Mouse (Mus musculus) liver, embryonic 13.5 days (tissue): ENCODE data around the gene Krt88. TPM values are rescaled to one million over a fixed set of nuclear protein-coding genes. Genes with fewer than 3 reads are reported as not detected.

Experiments
- ATAC-seq: fragments of 200-750 bp; cut with Nextera tagmentation; 2 replicates; pipeline ENCODE4 v1.8.0; 2017; ENCODE audit warnings: low read depth, mild to moderate bottlenecking, moderate number of reproducible peaks, moderate library complexity
- DNase-seq: peaks from one replicate; pipeline ENCODE4 v3.0.0; 2022
- H3K27ac ChIP-seq: fragments of 300-500 bp; sonication (generic); 2 replicates; pipeline ENCODE4 v1.5.1; 2015; ENCODE audit warnings: moderate library complexity, mild to moderate bottlenecking, inconsistent platforms
- H3K27me3 ChIP-seq: fragments of 300-500 bp; sonication (generic); 2 replicates; pipeline ENCODE4 v1.6.1; 2015; ENCODE audit warnings: mild to moderate bottlenecking, inconsistent platforms
- H3K36me3 ChIP-seq: fragments of 300-500 bp; sonication (generic); 2 replicates; pipeline ENCODE4 v1.6.1; 2015; ENCODE audit warnings: mild to moderate bottlenecking, inconsistent platforms
- H3K4me1 ChIP-seq: fragments of 300-500 bp; sonication (generic); replicated peaks from 2 replicates; pipeline ENCODE4 v1.6.1; 2015; ENCODE audit warnings: inconsistent platforms
- H3K4me2 ChIP-seq: fragments of 300-500 bp; sonication (generic); 2 replicates; pipeline ENCODE4 v1.6.1; 2015; ENCODE audit warnings: inconsistent platforms, mild to moderate bottlenecking, moderate library complexity
- H3K4me3 ChIP-seq: fragments of 300-500 bp; sonication (generic); replicated peaks from 2 replicates; pipeline ENCODE4 v1.5.1; 2015; ENCODE audit warnings: mild to moderate bottlenecking, inconsistent platforms
- H3K9ac ChIP-seq: fragments of 300-500 bp; sonication (generic); 2 replicates; pipeline ENCODE4 v1.6.1; 2015; ENCODE audit warnings: mild to moderate bottlenecking, inconsistent platforms
- H3K9me3 ChIP-seq: fragments of 300-500 bp; sonication (generic); replicated peaks from 2 replicates; pipeline ENCODE4 v1.6.1; 2016; ENCODE audit warnings: inconsistent platforms
- WGBS: fragments of 180-500 bp; shearing (Covaris S2); methylation state at CpG from one replicate; pipeline ENCODE4 v1.1.7; 2015; ENCODE audit not compliant: insufficient replicate concordance; 5-methylcytosine and 5-hydroxymethylcytosine counted together
- polyA plus RNA-seq: library from polyadenylated mRNA; unstranded; fragments of >200 nt; fragmentation: Nextera tagmentation; extraction: Ambion mirVana; gene quantifications from 2 replicates; pipeline ENCODE4 v1.2.1, GENCODE M21; 2015

Krt88 gene
- polyA plus RNA-seq = not detected in 2 replicates

DNA sequence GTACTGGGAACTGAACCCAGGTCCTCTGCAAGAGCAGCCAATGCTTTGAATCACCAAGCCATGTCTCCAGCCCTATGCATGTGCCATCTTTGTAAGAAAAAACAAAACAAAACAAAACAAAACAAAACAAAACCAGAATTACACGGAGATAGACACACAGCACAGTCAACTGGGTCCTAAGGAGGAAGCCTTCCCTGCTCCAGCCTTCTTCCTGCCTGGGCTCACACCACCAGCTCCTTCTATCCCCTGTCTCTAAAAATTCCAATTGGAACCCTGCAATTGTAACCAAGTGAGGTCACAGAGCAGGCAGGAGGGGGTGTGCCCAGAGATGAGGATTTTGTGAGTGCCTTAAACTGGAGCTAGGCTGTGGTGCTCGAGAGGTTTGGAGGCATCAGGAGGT, at the start of gene Krt88:
TSS of gene Krt88 (plus strand) at position 301 of the 400 bp plus-strand sequence.
- no peaks in the 10 kb centered on the region for H3K4me1 ChIP-seq
- DNase-seq = no peak
- H3K27me3 ChIP-seq = no peaks in the 10 kb centered on the region
- no peak within 1 kb of the TSS for H3K9ac ChIP-seq
- no peaks in the 10 kb centered on the region for H3K9me3 ChIP-seq
- no peak within 1 kb of the TSS for H3K4me2 ChIP-seq
- no peak within 1 kb of the TSS for H3K4me3 ChIP-seq
- no peak within 1 kb of the TSS for H3K27ac ChIP-seq
- H3K36me3 ChIP-seq = no peaks in the 10 kb centered on the region
- no peak for ATAC-seq
- 51% methylated on average over 2 of the region's 2 CpGs for WGBS

DNA sequence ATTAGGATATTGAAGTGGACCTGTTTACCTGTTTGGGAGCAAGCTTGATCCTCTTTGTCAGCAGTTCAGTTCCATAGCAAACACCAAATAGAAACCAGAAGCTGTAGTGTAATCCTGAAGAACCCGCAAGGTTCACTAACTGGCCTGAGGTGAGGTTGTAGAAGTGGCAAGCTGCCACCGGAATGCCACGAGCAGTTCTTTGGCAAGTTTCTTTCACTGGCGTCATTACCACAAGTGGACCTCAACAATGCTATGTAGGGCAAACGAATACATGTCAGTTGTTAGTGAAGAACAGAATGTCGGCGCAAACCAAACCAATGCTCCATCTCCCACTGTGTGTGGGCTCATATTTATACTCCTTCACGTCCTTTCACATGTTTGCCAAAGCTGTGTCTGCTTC, 49.3 kb upstream of the Krt88 start:
- Histone ChIP-seq H3K27ac (no peak overlapping the region), H3K4me3 (no peak overlapping the region), H3K4me2 (no peak overlapping the region), H3K27me3 (no peaks in the 10 kb centered on the region), H3K9me3 (no peaks in the 10 kb centered on the region), H3K4me1 (no peaks in the 10 kb centered on the region), H3K36me3 (no peaks in the 10 kb centered on the region), H3K9ac (no peak overlapping the region)
- ATAC-seq = no peak
- WGBS = 67% methylated on average over 8 of the region's 8 CpGs
- DNase-seq = no peak

DNA sequence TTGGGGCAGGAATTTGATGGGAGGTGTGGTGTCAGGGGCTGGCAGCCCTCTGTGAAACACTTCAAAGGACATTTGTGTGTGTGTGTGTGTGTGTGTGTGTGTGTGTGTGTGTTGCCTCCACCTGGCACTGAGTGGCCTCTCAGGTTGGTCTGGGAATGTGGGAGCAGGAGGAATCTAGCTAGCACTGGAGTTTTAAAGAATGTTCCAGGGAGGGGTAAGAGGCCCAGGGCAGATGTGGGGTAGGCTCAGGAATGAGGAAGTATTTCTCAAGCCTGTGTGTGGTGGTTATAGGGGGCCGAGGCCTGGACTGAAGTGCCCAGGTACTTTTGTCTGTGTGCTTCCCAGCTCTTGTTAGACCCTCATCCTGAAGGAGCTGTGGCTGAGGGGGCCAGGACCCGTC, 36.8 kb upstream of the Krt88 start, which contains the start of gene Krt7:
TSS of gene Krt7 (plus strand) at position 269 of the 400 bp plus-strand sequence.
- Histone ChIP-seq H3K4me2 (no peak within 1 kb of the TSS), H3K27me3 (peaks cover 24% of the 10 kb centered on the region), H3K36me3 (no peaks in the 10 kb centered on the region), H3K4me1 (no peaks in the 10 kb centered on the region), H3K9ac (no peak within 1 kb of the TSS), H3K9me3 (no peaks in the 10 kb centered on the region), H3K4me3 (no peak within 1 kb of the TSS), H3K27ac (no peak within 1 kb of the TSS)
- ATAC-seq (no peak), DNase-seq (no peak)
- WGBS = 16% methylated on average over 2 of the region's 2 CpGs

DNA sequence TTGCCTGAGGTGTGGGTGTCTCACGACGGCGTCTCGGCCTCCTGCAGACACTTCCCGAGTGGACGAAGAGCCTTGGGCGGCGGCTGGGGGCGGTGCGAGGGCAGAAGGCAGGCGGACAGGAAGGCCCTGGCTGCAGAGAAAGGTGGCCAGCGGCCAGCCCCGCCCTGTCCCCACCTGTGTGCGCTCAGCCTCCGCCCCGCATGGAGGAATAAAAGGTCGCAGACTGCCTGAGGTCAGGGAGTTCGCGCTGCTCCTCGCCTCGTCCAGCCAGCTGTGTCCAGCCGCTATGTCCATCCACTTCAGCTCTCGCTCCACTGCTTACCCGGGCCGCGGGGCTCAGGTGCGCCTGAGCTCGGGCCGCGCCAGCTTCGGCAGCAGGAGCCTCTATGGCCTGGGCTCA, 35.4 kb upstream of the Krt88 start:
- ATAC-seq (no peak), DNase-seq (no peak)
- no peak overlapping the region for H3K4me2 ChIP-seq
- H3K27me3 ChIP-seq = peaks cover 24% of the 10 kb centered on the region
- 32% methylated on average over 31 of the region's 31 CpGs for WGBS
- H3K9me3 ChIP-seq = no peaks in the 10 kb centered on the region
- no peak overlapping the region for H3K4me3 ChIP-seq
- H3K4me1 ChIP-seq = no peaks in the 10 kb centered on the region
- no peaks in the 10 kb centered on the region for H3K36me3 ChIP-seq
- H3K9ac ChIP-seq = no peak overlapping the region
- H3K27ac ChIP-seq = no peak overlapping the region

DNA sequence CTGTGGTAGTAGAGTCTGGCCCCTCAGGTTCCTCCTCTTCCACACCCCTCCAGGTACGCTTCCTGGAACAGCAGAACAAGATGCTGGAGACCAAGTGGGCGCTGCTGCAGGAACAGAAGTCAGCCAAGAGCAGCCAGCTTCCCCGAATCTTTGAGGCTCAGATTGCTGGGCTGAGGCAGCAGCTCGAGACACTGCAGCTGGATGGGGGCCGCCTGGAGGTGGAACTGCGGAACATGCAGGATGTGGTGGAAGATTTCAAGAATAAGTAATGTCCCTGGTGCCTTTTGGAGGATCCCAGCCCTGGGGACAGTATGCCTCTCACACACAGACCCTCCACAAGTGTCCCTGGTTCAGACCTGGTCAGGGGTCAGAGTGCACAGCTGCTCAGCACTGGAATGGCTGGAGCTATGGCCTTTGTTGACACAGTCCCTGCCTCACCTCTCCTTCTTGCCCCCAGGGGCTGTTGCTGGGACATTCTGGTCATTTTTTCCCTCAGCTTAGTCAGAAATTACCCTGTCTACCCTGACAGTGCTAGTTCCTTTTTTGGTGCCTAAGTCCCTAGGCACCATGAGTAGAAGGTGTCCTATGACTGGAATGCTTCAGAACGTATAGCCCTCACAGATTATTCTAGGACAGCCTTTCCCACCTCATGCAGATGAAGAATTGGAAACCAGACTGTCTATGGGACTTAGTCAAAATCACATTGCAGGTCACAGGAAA, 33.5 kb upstream of the Krt88 start:
- no peaks in the 10 kb centered on the region for H3K4me1 ChIP-seq
- H3K4me3 ChIP-seq = no peak overlapping the region
- no peak overlapping the region for H3K9ac ChIP-seq
- H3K27ac ChIP-seq = no peak overlapping the region
- DNase-seq = no peak
- no peaks in the 10 kb centered on the region for H3K9me3 ChIP-seq
- H3K27me3 ChIP-seq = peaks cover 24% of the 10 kb centered on the region
- no peak for ATAC-seq
- no peaks in the 10 kb centered on the region for H3K36me3 ChIP-seq
- WGBS = 25% methylated on average over 7 of the region's 7 CpGs
- no peak overlapping the region for H3K4me2 ChIP-seq

DNA sequence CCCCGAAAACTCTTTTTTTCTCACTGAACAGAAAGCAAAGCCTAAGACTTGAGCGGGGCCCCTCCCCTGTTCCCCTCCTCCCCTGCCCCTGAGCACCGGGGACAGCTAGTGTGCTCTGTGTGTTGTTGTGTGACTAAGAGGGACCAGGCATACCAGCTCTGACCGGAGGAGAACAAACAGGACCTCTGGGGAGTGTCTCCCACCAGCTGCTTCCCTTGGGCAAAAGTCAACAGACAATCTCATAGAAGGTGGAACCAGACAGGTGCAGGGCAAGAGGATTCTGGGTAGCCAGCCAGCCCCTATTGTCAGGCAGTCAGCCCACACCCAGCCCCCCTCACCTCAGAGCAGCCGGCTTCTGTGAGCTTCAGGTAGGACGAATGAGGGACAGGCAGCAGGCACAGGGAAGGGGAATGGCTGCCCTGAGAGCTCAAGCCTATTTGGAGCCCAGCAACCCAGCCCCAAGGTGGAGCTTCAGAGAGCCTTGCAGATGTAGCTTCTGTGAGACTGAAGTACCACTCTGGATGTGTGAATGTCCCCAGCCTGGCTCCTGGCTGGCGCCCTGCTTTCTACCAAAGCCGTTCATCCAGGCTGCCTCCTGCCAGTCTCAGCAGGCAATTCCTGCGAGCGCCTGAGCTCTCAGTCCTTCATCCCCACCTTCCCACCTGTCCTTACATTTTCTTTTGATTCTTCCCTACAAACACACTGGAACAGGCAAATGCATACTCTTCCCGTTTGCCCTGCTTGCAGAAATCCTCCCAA, 32.6 kb upstream of the Krt88 start:
- Histone ChIP-seq H3K9me3 (no peaks in the 10 kb centered on the region), H3K9ac (no peak overlapping the region), H3K4me3 (no peak overlapping the region), H3K36me3 (no peaks in the 10 kb centered on the region), H3K4me1 (no peaks in the 10 kb centered on the region), H3K27ac (no peak overlapping the region), H3K27me3 (peaks cover 24% of the 10 kb centered on the region), H3K4me2 (no peak overlapping the region)
- ATAC-seq (no peak), DNase-seq (no peak)
- WGBS = 49% methylated on average over 11 of the region's 11 CpGs

DNA sequence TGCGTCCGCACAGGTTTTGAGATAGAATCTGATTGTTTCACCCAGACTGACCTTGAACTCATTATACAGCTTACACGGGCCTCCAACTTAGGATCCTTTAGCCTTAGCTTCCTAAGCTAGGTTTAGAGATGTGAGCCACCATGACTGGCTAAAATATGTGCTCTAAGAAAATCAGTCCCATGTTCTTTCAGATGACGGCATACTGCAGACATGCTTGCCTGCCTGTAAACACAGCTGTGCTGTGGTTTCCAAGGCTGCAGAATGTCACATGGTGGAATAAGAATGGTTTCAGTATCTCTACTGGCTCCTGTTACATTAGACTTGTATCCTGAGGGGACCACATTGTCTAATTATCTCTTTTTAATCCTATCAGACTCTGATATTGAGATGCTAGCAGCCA, 28.6 kb upstream of the Krt88 start:
- no peak overlapping the region for H3K27ac ChIP-seq
- H3K27me3 ChIP-seq = no peaks in the 10 kb centered on the region
- no peaks in the 10 kb centered on the region for H3K4me1 ChIP-seq
- no peak overlapping the region for H3K9ac ChIP-seq
- DNase-seq (no peak), ATAC-seq (no peak)
- no peak overlapping the region for H3K4me3 ChIP-seq
- WGBS = 67% methylated on average over 4 of the region's 4 CpGs
- no peaks in the 10 kb centered on the region for H3K9me3 ChIP-seq
- no peak overlapping the region for H3K4me2 ChIP-seq
- no peaks in the 10 kb centered on the region for H3K36me3 ChIP-seq

DNA sequence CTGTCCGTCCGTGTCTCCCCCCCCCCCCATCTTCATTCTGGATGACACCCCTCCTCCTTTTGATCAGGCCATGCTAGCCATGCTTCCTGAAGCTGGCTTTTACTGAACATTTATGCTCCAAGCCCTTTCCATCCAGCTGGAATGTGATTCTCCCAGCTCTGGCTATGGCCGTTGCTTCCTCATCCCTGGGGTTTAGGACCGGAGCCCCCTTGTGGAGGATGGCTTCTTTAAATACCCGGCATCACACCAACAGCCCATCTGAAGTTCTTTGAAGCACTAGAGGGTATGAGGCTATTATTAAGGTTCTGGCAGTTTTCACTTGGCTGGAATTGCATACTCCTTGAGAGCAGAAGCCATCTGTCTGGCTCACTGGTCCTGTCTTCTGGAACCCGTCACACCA, 26.6 kb upstream of the Krt88 start:
- H3K4me3 ChIP-seq = no peak overlapping the region
- DNase-seq (no peak), ATAC-seq (no peak)
- H3K36me3 ChIP-seq = no peaks in the 10 kb centered on the region
- no peaks in the 10 kb centered on the region for H3K4me1 ChIP-seq
- H3K27me3 ChIP-seq = no peaks in the 10 kb centered on the region
- H3K4me2 ChIP-seq = no peak overlapping the region
- H3K9me3 ChIP-seq = no peaks in the 10 kb centered on the region
- H3K27ac ChIP-seq = no peak overlapping the region
- H3K9ac ChIP-seq = no peak overlapping the region
- WGBS = 51% methylated on average over 6 of the region's 6 CpGs

DNA sequence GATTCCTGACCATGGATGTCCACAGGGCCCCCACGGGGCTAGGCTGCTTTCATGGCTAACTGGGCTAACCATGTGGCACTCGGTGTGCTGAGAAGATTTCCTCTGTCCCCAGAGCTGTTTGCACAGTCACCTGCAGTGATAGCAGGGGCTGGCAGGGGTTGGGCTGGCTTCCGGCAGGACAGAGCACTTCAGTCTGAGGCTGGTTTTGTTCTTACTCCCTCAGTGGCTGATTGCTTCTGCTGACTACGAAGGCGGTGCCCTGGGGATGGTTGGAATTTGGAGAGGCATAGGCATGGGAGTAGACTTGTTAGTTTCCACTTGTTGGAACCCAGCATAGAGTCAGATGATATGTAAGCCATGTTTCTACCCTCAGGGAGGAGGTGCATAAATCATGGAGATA, 22.6 kb upstream of the Krt88 start:
- H3K4me2 ChIP-seq = no peak overlapping the region
- H3K4me3 ChIP-seq = no peak overlapping the region
- H3K9ac ChIP-seq = no peak overlapping the region
- 0 out of 2 replicates have a peak, but pooled peaks cover 3% of the 10 kb centered on the region for H3K27me3 ChIP-seq
- H3K4me1 ChIP-seq = no peaks in the 10 kb centered on the region
- no peaks in the 10 kb centered on the region for H3K36me3 ChIP-seq
- H3K27ac ChIP-seq = no peak overlapping the region
- WGBS = 19% methylated on average over 5 of the region's 5 CpGs
- DNase-seq = no peak
- H3K9me3 ChIP-seq = no peaks in the 10 kb centered on the region
- ATAC-seq = no peak

DNA sequence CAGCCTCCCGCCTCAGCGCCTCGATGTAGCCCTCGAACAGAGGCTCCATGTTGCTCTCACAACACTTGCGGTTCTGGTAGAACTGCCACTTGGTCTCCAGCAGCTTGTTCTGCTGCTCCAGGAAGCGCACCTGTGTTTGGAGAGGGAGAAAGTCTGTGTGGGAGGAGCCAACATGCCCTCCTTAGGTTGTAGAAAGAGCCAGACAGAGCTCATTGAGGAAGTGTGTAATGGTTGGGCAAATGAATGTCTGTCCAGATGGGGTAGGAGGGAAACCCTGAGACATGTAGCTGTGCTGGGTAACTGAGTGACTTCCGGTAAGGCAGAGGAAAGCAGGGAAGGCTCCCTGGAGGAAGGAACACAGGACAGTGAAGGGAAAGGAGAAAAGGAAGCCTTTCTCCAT, 10.9 kb upstream of the Krt88 start:
- 69% methylated on average over 7 of the region's 7 CpGs for WGBS
- DNase-seq = no peak
- peaks cover 34% of the 10 kb centered on the region for H3K27me3 ChIP-seq
- H3K9ac ChIP-seq = no peak overlapping the region
- no peak overlapping the region for H3K27ac ChIP-seq
- no peaks in the 10 kb centered on the region for H3K9me3 ChIP-seq
- H3K36me3 ChIP-seq = no peaks in the 10 kb centered on the region
- no peak for ATAC-seq
- H3K4me2 ChIP-seq = no peak overlapping the region
- H3K4me3 ChIP-seq = no peak overlapping the region
- H3K4me1 ChIP-seq = no peaks in the 10 kb centered on the region

DNA sequence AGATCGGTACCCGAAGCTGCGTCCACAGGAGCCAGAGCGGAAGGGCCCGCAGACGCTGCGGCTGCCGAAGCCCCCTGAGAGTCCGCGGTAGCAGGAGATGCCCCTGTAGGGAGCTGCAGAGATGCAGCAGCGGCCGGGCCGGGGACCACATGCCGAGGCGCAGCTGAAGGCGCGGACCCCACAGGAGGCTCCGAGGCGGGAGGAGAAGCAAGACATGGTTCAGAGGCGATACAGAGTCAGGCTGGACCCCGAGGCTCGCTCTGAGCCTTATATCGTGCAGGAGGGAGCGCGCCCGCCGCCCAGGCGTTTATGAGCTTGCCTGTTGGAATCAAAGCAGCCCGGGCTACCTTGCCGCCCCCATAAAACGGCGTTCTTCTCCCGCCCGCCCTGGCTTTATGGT, 9.0 kb upstream of the Krt88 start, which contains the start of gene Krt87:
TSS of gene Krt87 (minus strand) at position 250 of the 400 bp plus-strand sequence.
- ATAC-seq (no peak), DNase-seq (no peak)
- Histone ChIP-seq H3K9me3 (no peaks in the 10 kb centered on the region), H3K27me3 (peaks cover 34% of the 10 kb centered on the region), H3K4me3 (no peak within 1 kb of the TSS), H3K9ac (no peak within 1 kb of the TSS), H3K27ac (no peak within 1 kb of the TSS), H3K4me2 (no peak within 1 kb of the TSS), H3K4me1 (no peaks in the 10 kb centered on the region), H3K36me3 (no peaks in the 10 kb centered on the region)
- WGBS = 5% methylated on average over 34 of the region's 34 CpGs
